Mouse (Mus musculus) heart, embryonic 14.5 days (tissue): ENCODE results near the gene Anxa6. TPM values are rescaled to one million over a fixed set of nuclear protein-coding genes. Genes with fewer than 3 reads are reported as not detected.

Experiments
- ATAC-seq: fragments of 200-750 bp; cut with Nextera tagmentation; 2 replicates; pipeline ENCODE4 v1.8.0; 2017; ENCODE audit warnings: low read depth, moderate TSS enrichment; ENCODE audit not compliant: insufficient number of reproducible peaks, insufficient read depth, low FRiP score
- H3K27ac ChIP-seq, 2 experiments: fragments of 200-500 bp in 1 of 2; fragments of 300-500 bp in 1 of 2; sonication (generic) in 1 of 2; replicated peaks in 1 of 2; 2 replicates each; pipeline ENCODE4 v1.5.1; 2012 to 2014; ENCODE audit warnings: low read depth in 2 of 2, low read length in 2 of 2, control low read depth in 1 of 2, mild to moderate bottlenecking in 1 of 2, mixed read lengths in 1 of 2; ENCODE audit not compliant: control insufficient read depth in 1 of 2, insufficient read depth in 1 of 2
- H3K27me3 ChIP-seq: fragments of 300-500 bp; sonication (generic); 2 replicates; pipeline ENCODE4 v1.6.1; 2014; ENCODE audit warnings: mild to moderate bottlenecking, low read length, control low read depth; ENCODE audit not compliant: control insufficient read depth, insufficient read depth
- H3K36me3 ChIP-seq: fragments of 300-500 bp; sonication (generic); 2 replicates; pipeline ENCODE4 v1.6.1; 2014; ENCODE audit warnings: mild to moderate bottlenecking, control low read depth, low read length, mixed read lengths; ENCODE audit not compliant: control insufficient read depth, insufficient read depth
- H3K4me1 ChIP-seq, 2 experiments: fragments of 200-500 bp in 1 of 2; fragments of 300-500 bp in 1 of 2; sonication (generic) in 1 of 2; 2 replicates each; pipeline ENCODE4 v1.6.1; 2012 to 2014; ENCODE audit warnings: low read length in 2 of 2, control low read depth in 1 of 2, mixed read lengths in 1 of 2; ENCODE audit not compliant: control insufficient read depth in 2 of 2, insufficient read depth in 2 of 2
- H3K4me2 ChIP-seq: fragments of 300-500 bp; sonication (generic); 2 replicates; pipeline ENCODE4 v1.6.1; 2014; ENCODE audit warnings: mild to moderate bottlenecking, low read length
- H3K4me3 ChIP-seq, 2 experiments: fragments of 200-500 bp in 1 of 2; fragments of 300-500 bp in 1 of 2; sonication (generic) in 1 of 2; 2 replicates each; pipeline ENCODE4 v1.5.1; 2012 to 2014; ENCODE audit warnings: low read length in 2 of 2, mild to moderate bottlenecking in 2 of 2, control low read depth in 1 of 2, low read depth in 1 of 2, moderate library complexity in 1 of 2; ENCODE audit not compliant: control insufficient read depth in 1 of 2, insufficient read depth in 1 of 2
- H3K9ac ChIP-seq: fragments of 300-500 bp; sonication (generic); 2 replicates; pipeline ENCODE4 v1.6.1; 2014; ENCODE audit warnings: mild to moderate bottlenecking, low read length
- H3K9me3 ChIP-seq: fragments of 300-500 bp; sonication (generic); 2 replicates; pipeline ENCODE4 v1.6.1; 2016; ENCODE audit warnings: low read length, control low read depth; ENCODE audit not compliant: control insufficient read depth
- WGBS: fragments of 180-500 bp; shearing (Covaris S2); extraction: QIAGEN DNeasy Blood & Tissue Kit; methylation state at CpG from one replicate; pipeline ENCODE4 v1.1.7; 2014; 5-methylcytosine and 5-hydroxymethylcytosine counted together
- polyA plus RNA-seq: library from polyadenylated mRNA; unstranded; fragments of >200 nt; fragmentation: Nextera tagmentation; extraction: Ambion mirVana; gene quantifications from 2 replicates; pipeline ENCODE4 v1.2.1, GENCODE M21; 2014

Anxa6 gene
- 369 and 384 TPM in 2 replicates for polyA plus RNA-seq

DNA sequence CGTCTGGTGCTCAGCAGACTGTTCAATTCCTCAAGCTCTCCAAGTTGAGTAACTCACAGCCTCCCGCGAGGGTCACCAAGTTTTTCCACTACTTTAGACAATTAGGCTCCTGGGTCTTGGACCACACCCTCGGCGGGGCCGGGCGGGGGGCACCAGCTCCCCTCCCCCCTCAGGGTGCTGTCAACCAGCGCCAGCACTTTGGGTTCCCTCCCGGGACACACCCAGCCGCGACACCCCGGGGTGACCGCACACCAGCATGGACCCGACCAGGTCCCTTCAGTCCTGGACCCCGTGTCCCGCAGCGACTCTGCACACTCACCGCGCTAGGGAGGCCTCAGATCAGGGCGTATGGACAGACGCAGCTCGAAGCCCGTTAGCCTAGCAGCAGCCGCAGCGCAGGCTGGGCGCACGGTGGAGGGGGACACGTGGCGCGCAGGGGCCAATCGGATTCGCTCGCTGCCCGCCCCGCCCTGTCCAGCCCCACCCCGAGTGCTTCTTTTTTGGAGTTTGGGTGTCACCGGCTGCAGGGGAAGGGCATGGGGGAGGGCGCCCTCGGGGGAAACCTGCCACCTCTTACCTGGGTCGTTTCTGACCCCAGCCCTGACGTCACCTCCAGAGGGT lies at the start of gene Anxa6:
Gene Anxa6 (minus strand): TSS at position 406 of the 621 bp plus-strand sequence.
- Histone ChIP-seq H3K4me2 (peak within 1 kb of the TSS; percentile 95), H3K9me3 (no peaks in the 10 kb centered on the region), H3K9ac (peak within 1 kb of the TSS; percentile 91), H3K4me3 (peak within 1 kb of the TSS; percentile 93), H3K36me3 (peaks cover 17% of the 10 kb centered on the region; the same call in 1 of the 2 replicates), H3K4me1 (peaks cover 21 to 37% of the 10 kb centered on the region in 2 experiments), H3K27me3 (no peaks in the 10 kb centered on the region), H3K27ac (peak within 1 kb of the TSS; percentile 84 to 87)
- peak; percentile 92 for ATAC-seq
- WGBS: 0% methylated on average over 41 of the region's 41 CpGs

DNA sequence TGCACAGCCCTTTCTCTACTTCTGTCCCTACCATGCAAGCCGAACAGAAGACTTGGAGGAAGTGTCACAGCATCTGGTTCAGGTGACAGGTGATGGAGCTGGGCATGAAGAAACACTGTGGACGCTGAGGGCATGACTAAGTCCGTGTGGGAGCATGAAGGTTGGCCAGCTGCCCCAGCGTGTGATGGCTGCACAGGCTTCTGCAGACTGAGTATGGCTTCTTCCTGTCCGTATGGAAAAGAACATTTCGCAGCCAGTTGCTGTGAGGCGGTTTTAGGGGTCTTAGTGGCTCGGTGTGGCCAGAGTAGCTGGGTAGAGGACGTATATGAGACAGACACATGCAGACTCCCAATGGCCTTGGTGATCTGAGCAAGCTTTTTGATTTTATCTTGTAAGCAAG lies 48.0 kb upstream of the Anxa6 start:
- no peaks in the 10 kb centered on the region for H3K27me3 ChIP-seq
- no peak overlapping the region for H3K4me3 ChIP-seq
- H3K27ac ChIP-seq: no peak overlapping the region
- H3K9me3 ChIP-seq: peaks cover 6% of the 10 kb centered on the region
- H3K9ac ChIP-seq: no peak overlapping the region
- H3K4me1 ChIP-seq: peaks cover 21 to 45% of the 10 kb centered on the region in 2 experiments
- H3K4me2 ChIP-seq: no peak overlapping the region
- ATAC-seq: no peak
- 89% methylated on average over 9 of the region's 9 CpGs for whole genome bisulfite sequencing
- H3K36me3 ChIP-seq: no peaks in the 10 kb centered on the region

DNA sequence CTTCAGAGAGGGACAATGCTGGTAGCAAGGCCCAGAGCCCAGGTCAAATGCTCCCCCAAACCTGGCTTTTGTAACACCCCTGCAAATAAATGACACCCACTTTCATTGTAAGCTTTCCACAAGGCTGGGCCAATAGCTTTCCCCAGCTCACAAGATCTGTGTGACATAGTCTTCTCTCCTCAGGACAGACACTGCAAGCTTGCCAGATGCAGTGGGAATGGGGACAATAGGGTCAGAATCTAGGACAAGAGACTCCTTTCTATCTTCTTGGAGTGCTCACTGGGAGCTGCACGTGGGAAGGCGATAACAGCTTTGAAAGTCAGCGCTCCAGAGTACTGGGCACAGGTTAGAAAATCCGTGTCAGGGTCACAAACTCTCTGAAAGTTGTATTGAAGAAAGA lies 45.9 kb upstream of the Anxa6 start:
- Histone ChIP-seq H3K4me1 (peaks cover 22 to 47% of the 10 kb centered on the region in 2 experiments), H3K4me2 (no peak overlapping the region), H3K27me3 (no peaks in the 10 kb centered on the region), H3K36me3 (no peaks in the 10 kb centered on the region), H3K4me3 (no peak overlapping the region), H3K27ac (peak overlapping the region in 1 of 2 experiments; percentile 92; a peak in 1 of 4 replicates), H3K9ac (0 out of 2 replicates have a peak overlapping the region, but pooled peaks have one; percentile 86), H3K9me3 (peaks cover 6% of the 10 kb centered on the region)
- no peak for ATAC-seq
- 59% methylated on average over 4 of the region's 4 CpGs for WGBS

DNA sequence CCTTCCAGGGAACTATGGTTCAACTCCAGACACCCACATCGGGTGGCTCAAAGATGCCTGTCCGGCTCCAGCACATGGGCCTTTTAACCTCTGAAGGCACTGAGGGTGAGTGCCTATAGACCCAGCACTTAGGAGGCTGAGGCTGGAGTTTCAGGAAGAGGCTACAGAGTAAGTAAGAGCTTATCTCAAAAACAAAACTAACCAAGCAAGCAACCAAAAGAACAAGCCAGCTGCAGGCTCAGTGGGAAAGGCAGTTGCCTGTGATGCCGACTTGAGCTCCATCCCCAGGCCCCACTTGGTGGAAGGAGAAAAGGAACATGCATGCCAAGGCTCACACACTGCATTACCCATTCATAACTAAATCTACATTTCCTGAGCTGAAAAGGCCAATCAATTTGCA lies 45.3 kb upstream of the Anxa6 start:
- peaks cover 22 to 50% of the 10 kb centered on the region in 2 experiments for H3K4me1 ChIP-seq
- ATAC-seq: no peak
- peak overlapping the region; percentile 92 to 96 for H3K27ac ChIP-seq
- H3K9me3 ChIP-seq: peaks cover 6% of the 10 kb centered on the region
- H3K27me3 ChIP-seq: no peaks in the 10 kb centered on the region
- peak overlapping the region; percentile 84 for H3K4me2 ChIP-seq
- peak overlapping the region; percentile 86 for H3K9ac ChIP-seq
- 44% methylated on average over 3 of the region's 3 CpGs for WGBS
- no peaks in the 10 kb centered on the region for H3K36me3 ChIP-seq
- peak overlapping the region in 1 of 2 experiments; percentile 51; a peak in 1 of 4 replicates for H3K4me3 ChIP-seq

DNA sequence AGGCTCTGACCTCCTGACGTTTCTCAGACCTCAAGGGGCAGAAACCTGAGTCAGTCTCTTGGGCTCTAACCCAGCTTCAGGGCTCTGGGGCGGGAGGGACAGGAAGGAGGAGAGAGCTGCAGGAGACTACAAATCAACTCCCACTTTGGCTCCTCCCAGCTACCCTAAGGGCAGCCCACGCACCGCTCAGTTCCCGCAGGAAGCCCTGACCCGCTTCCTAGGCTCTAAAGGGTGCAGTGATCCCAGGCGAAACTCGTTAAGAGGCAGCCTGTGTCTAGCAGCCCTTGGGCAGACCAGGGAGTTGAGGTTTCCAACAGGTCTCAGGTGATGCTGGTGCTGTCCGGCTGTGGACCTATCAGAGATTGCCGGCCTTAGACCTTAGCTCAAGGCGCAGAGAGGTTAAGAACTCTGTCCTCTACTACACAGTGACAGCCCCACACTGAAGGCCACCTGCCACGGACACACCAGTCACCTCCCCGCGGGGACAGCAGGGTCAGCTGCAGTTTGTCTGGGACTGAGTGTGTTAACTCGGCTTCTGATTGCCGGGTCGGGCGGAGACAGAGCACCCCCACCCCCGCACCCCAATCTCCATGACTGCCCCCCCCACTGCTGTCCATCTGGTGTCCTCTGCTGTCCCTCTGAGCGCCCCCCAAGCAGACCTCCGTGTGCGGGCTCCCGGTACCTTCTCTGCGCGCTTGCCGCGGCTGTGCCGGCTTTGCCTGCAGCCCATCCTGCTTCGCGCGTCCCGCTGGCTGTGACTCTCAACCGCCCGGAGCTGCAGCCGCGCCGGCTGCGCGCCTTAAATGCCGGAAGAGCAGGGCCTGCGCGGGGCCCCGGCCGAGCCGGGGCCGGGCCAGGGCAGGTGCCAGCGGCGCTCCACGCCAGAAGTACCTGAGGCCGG lies 44.3 kb upstream of the Anxa6 start, which contains the start of gene Ccdc69:
Gene Ccdc69 (minus strand): TSS at position 801 of the 901 bp plus-strand sequence.
- H3K27ac ChIP-seq: peak within 1 kb of the TSS; percentile 92 to 96
- peak within 1 kb of the TSS; percentile 51 to 64 for H3K4me3 ChIP-seq
- peaks cover 26 to 57% of the 10 kb centered on the region in 2 experiments for H3K4me1 ChIP-seq
- H3K9ac ChIP-seq: peak within 1 kb of the TSS; percentile 86
- H3K9me3 ChIP-seq: peaks cover 6% of the 10 kb centered on the region
- under 1% methylated on average over 49 of the region's 50 CpGs for WGBS
- H3K36me3 ChIP-seq: no peaks in the 10 kb centered on the region
- no peaks in the 10 kb centered on the region for H3K27me3 ChIP-seq
- H3K4me2 ChIP-seq: peak within 1 kb of the TSS; percentile 84
- ATAC-seq: peak; percentile 69

DNA sequence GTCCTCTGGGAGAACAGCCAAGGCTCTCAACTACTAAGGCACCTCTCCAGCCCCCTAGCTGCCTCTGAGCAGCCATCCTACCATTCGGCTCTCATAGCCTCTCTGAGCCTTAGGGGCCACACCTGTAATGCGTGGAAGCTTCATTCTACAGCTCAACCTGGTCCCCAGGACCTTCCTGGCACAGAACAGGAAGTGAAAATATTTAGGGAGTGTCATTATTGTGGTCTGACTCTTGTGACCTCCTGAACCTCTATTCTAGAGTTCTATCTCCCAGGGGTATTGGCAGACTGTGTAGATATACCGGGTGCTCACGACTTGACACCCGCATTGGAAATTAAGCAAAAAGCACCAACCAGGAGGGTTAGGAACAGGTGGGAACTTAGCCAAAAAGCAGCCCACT lies 43.0 kb upstream of the Anxa6 start:
- no peak overlapping the region for H3K4me3 ChIP-seq
- H3K27me3 ChIP-seq: no peaks in the 10 kb centered on the region
- H3K36me3 ChIP-seq: 0 out of 2 replicates have a peak, but pooled peaks cover 6% of the 10 kb centered on the region
- H3K4me1 ChIP-seq: peaks cover 26 to 57% of the 10 kb centered on the region in 2 experiments
- no peak for ATAC-seq
- WGBS: 83% methylated on average over 5 of the region's 5 CpGs
- H3K27ac ChIP-seq: peak overlapping the region; percentile 92 to 96
- peak overlapping the region; percentile 84 for H3K4me2 ChIP-seq
- H3K9me3 ChIP-seq: peaks cover 6% of the 10 kb centered on the region
- peak overlapping the region; percentile 86; the same call in 1 of the 2 replicates for H3K9ac ChIP-seq

DNA sequence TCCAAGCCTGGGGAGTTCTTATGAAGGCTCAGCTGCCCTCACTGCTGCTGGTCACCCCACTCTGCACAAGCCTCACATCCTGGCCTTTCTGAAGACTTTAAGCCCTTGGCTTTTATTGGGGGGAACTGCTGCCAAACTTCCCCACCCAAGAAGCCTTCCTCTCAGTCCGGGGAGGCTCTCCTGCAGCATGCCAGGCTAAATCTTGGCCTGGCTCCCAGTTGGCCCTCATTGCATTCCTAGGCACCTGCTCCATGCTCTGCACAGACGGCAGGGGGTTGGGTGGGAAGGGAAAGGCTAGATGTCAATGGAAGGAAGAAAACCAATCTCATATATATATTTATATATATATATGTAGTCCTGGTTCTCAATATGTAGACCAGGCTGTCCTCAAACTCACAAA lies 42.4 kb upstream of the Anxa6 start:
- no peak overlapping the region for H3K4me3 ChIP-seq

More for the DNA sequence above, 42.4 kb upstream of the Anxa6 start:
- H3K4me2 ChIP-seq: peak overlapping the region; percentile 46
- peaks cover 6% of the 10 kb centered on the region for H3K9me3 ChIP-seq
- no peaks in the 10 kb centered on the region for H3K27me3 ChIP-seq
- H3K4me1 ChIP-seq: peaks cover 26 to 57% of the 10 kb centered on the region in 2 experiments
- H3K36me3 ChIP-seq: 0 out of 2 replicates have a peak, but pooled peaks cover 6% of the 10 kb centered on the region
- no peak for ATAC-seq
- H3K27ac ChIP-seq: peak overlapping the region; percentile 90 to 92
- no peak overlapping the region for H3K9ac ChIP-seq
- 20% methylated on average over 2 of the region's 2 CpGs for WGBS
